Mouse (Mus musculus) central nervous system, embryonic 11.5 days (tissue): Measurements from ENCODE around the gene Trpv5. TPM values are rescaled to one million over a fixed set of nuclear protein-coding genes. Genes with fewer than 3 reads are reported as not detected.

Experiments used
- polyA plus RNA-seq: library from polyadenylated mRNA; depleted of rRNA; stranded (reverse); fragments of >200 nt; gene quantifications from 2 replicates; pipeline ENCODE4 v1.2.3, GENCODE M21; 2012; rRNA removed

The Trpv5 gene
- polyA plus RNA-seq = 0.05 TPM in 1 of 2 replicates, not detected in the other

GRCm38 (mm10) chr6:41680669-41681068 lies at the start of gene Trpv5:
TSS of gene Trpv5 (minus strand) at chr6:41680769.

DNA sequence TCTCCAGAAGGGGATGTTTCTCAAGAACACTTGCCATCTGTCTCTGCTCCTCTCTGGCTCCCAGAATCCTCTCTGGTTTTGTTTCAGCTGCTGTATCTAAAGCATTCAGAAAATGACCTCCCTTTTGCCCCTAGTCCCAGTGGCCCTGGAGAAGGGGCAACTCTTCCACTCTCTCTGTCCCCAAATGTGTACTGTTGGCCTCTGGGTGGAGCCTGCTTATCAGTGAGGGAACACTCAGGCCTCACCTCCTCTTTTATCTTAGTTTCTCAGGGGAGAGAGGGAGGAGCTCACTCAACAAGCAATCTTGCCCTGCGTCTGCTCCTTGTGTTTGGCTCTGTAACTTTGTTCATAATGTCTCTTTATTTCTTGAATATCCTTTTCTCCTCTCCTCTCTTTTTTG lies 23.6 kb upstream of the Trpv5 start, which contains the start of gene Kel:
Gene Kel (minus strand): TSS at position 217 of the 400 bp plus-strand sequence.

GRCm38 (mm10) chr6:41684131-41684530 lies 3.6 kb upstream of the Trpv5 start, which contains the start of gene Llcfc1:
TSS of gene Llcfc1 (plus strand) at chr6:41684431.

DNA sequence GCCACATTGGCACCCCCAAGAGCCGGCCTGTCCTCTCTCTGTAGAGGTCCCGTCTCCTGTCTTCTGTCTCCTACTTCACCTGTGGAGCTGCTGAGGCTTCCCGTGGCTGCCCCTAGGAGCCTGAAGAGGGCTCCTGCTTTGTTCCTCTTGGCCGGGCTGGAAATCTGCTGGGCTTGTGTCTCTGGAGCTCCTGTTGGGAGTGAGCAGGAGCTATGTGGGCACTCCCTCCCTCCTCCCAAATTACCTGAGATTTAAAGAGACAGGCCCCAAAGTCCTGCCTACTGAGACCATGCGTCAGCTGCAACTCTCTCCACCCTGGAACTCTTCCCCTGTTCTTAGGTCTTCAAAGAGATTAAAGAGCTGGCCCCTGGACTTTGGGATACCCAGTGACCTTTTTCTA lies 44.4 kb downstream of the Trpv5 start, which contains the start of gene Trpv6:
Gene Trpv6 (minus strand): TSS at position 228 of the 400 bp plus-strand sequence.

GRCm38 (mm10) chr6:41605061-41605793 lies 75.3 kb downstream of the Trpv5 start, which contains the start of gene Ephb6:
TSS of gene Ephb6 (plus strand) at chr6:41605482.

Other genes with a start within 250 kb of the Trpv5 start
- 0.20 and 0.21 TPM in 2 replicates for gene Gm10334, start 234.6 kb downstream of the Trpv5 start, polyA plus RNA-seq
- not detected in 2 replicates for gene Prss1, start 221.8 kb downstream of the Trpv5 start, polyA plus RNA-seq
- gene Prss2, start 159.0 kb downstream of the Trpv5 start, polyA plus RNA-seq = 0.17 TPM in 1 of 2 replicates, not detected in the other
- 12.7 and 17.2 TPM in 2 replicates for gene Ephb6, start 75.3 kb downstream of the Trpv5 start, polyA plus RNA-seq
- gene Trpv6, start 44.4 kb downstream of the Trpv5 start, polyA plus RNA-seq = 0.06 and 0.25 TPM in 2 replicates
- gene Llcfc1, start 3.7 kb upstream of the Trpv5 start, polyA plus RNA-seq = not detected in 2 replicates
- 20.0 and 26.0 TPM in 2 replicates for gene Kel, start 23.6 kb upstream of the Trpv5 start, polyA plus RNA-seq
- gene Olfr459, start 94.4 kb upstream of the Trpv5 start, polyA plus RNA-seq = not detected in 2 replicates
- not detected in 2 replicates for gene Pip, start 166.8 kb upstream of the Trpv5 start, polyA plus RNA-seq
- not detected in 2 replicates for gene Sval2, start 172.2 kb upstream of the Trpv5 start, polyA plus RNA-seq